Mouse (Mus musculus) common myeloid progenitor, adult 5-6 weeks (primary cell): ENCODE results near the gene Hectd4. TPM values are rescaled to one million over a fixed set of nuclear protein-coding genes. Genes with fewer than 3 reads are reported as not detected.

ENCODE experiments used
- total RNA-seq: library from RNA; stranded (forward); fragments of 200-1000, 187-1606 nt; gene quantifications from 2 replicates; pipeline ENCODE4 v1.2.3, GENCODE M21; 2017

The Hectd4 gene
- total RNA-seq, 1 experiment from 2014 or later, result 20.1 TPM

Other genes starting within 250 kb of the Hectd4 start
- not detected in 2 replicates for gene Rph3a, start 210.1 kb upstream of the Hectd4 start, total RNA-seq
- gene Ptpn11, start 28.8 kb upstream of the Hectd4 start, total RNA-seq, result 60.0 and 60.4 TPM in 2 replicates
- gene Rpl6, start 15.7 kb upstream of the Hectd4 start, total RNA-seq, result 1,473 and 1,687 TPM in 2 replicates
- 25.5 and 45.0 TPM in 2 replicates for gene Trafd1, start 165.4 kb downstream of the Hectd4 start, total RNA-seq
- 68.7 and 73.2 TPM in 2 replicates for gene Naa25, start 177.7 kb downstream of the Hectd4 start, total RNA-seq
- gene Tmem116, start 231.7 kb downstream of the Hectd4 start, total RNA-seq, result 0.14 TPM in 1 of 2 replicates, not detected in the other
- gene Erp29, start 232.3 kb downstream of the Hectd4 start, total RNA-seq, result 719 and 742 TPM in 2 replicates